Mouse (Mus musculus) layer of hippocampus, adult 18-20 months (tissue): ENCODE results near the gene Akain1. TPM values are rescaled to one million over a fixed set of nuclear protein-coding genes. Genes with fewer than 3 reads are reported as not detected.

Experiments used
- DNase-seq, 2 experiments: peaks; one replicate each; pipeline ENCODE4 v3.0.0; 2022; ENCODE audit warnings: low spot score in 2 of 2
- total RNA-seq, 2 experiments: library from RNA; stranded (reverse); gene quantifications; 2 replicates each; pipeline ENCODE4 v1.2.3; 2021

Akain1 gene
- total RNA-seq, 2 experiments from 2014 or later: 17.5 to 19.7 TPM

DNA sequence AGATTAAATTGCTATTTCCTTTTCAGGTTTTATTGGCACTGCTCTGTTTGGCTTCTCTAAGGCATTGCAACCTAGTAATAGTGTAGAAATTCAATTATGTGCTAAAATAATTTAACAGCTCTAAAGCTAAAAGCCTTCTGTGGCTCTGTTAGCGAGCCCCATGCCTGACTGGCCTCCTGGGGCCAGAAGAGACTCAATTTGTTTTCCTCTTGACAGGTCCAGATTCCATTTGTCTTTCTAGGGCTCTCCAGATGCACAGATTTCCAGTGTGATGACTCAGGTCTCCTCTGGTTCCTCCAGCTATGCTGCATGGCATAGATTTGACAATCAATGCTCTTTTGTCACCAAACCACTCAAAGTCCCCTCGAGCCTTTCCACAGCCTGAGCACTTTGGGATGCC lies 38.4 kb downstream of the Akain1 start:
- no peak for DNase-seq

DNA sequence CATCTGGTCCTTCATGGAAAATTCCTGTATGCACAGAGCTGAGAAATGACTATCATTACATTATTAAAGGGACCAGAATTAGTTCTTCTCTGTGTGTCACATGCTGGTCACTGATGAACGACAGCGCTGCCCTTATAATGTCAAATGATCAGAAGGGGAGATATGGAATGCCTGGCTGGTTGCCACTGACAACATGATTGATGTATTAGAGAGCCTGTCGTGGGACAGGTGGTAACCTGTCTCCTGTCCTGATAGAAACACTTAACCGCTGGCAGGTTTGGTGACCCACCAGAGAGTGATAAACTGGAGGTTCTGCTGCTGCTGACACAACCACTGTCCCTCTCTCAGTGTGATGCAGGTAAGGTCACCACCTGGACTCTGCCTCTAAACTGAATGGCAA lies 40.1 kb downstream of the Akain1 start:
- DNase-seq: no peak

DNA sequence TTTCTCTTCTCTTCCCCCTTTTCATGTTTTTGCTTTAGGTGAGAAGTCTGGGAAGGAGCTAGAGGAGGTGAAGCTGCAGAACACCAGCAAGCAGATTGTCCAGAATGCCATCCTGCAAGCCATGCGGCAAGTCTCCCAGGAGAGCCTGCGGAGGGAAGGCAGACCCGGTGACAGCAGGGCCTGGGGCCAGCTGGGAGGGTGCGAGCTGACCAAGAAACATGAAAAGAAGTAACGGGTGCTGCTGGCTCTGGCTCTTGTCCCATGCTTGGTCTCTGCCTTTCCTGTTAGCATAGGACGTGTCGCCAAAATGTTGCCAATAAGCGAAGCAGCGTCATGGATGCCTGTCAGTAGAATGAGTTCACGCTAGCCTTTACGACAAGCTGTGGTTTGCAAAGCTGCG lies 48.0 kb downstream of the Akain1 start:
- no peak for DNase-seq

DNA sequence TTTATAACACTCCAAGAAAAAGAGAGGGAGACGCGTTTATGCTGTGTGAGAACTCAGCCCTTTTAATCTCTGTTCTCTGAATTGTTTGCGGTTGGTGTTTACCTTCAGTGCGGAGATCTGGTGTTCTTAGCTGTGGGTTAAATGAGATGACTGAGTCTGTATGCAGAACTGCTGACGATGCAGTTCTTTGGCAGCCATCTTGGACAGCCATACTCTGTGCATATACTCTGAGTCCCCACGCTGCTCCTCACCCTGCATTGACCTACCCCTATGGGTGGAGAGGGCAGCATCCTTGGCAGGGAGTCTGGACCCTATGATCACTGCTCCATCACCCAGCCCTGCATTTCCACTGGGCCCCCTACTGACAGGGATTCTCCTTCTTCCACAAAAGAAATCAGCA lies 48.8 kb downstream of the Akain1 start:
- DNase-seq: no peak

DNA sequence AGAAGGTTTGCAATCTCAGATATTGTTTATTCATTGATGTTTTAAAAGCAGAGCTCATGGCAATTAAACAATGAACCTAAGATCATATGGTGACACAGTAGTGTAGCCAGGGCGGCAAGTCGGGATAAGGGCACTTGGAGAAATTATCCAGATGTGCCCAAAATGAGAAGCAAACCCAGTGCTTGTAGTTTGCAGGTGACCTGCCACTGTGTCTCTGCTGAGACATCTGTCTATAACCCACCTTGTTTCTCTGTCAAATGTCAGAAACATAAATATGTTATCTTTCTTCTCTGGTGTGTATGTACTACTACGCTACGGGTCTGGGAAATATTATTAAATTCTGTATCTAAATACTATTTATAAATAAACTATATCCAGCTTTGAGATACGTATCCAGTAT lies 49.7 kb downstream of the Akain1 start:
- no peak for DNase-seq

DNA sequence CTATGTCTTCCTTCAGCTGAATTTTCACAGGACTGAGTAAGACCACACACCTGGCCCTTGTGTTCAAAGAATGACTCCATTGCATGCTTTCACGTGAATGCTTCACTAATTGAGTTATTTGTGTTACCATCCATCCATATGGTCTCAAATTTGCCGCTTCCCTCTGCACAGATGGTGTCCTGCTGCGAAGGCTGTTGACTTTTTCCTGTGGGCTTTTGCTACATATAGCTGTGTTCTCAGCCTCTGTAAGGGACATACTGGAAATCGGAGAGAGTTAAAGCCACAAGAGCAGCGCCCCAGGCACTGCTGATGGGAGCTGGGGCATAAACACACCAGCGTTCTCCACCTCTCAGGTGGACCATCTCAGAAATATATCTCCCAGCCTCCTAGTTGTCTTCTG lies 53.2 kb downstream of the Akain1 start:
- DNase-seq: peak in 1 of 2 experiments; percentile 35

DNA sequence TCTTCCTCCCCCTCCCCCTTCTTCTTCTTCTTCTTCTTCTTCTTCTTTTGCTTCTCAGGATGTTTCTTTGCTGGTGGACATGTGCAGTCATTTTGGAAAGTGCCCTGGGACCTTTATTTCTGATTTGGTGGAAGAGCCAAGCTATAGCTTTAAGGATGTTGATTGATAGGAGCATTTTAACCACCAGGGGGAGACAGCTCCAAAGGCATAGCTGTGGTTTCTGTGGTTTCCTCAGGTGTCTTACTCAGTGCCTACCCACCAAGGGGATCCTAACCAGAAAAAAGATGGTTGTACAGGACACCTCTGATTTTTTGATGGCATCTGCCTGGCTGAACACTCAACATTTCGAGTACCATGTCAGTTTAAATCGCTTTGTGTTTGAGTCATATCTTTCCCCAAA lies 56.4 kb downstream of the Akain1 start:
- no peak for DNase-seq

DNA sequence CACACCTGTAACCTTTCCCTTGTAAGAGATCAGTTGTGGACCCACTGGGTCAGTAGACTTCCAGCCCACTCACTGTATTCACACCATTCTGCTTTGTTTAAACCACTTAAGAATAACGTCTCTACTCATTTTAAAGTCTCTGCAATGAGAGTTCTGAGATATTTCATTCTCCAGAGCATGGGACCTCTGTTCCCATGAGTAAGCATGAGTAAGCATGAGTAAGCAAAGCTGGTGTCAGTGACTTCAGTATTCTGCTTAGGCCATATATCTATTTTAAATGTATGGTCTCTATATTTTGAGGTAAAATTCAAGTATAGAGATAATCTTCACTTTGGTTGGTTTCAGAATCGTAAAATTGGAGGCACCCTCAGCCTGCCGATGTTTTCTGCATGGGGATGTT lies 57.0 kb downstream of the Akain1 start:
- no peak for DNase-seq

DNA sequence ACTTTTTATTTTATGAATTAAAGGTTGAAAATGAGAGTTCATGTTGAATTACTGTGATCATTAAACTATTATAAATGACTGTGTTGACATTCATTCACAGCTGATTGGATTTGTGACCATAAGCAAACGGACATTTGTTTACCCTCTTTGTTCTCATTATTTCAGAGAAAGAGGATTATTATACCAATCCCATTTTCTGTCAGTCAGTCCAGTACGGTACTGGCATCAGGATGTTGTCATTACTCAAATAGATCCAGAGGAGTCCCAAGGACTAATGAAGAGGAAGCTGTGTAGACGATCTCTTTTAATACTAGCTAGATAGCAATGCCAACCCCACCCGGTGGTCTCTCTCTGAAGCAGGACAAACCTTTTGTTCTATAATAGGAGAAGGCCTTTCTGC lies 58.2 kb downstream of the Akain1 start:
- no peak for DNase-seq

DNA sequence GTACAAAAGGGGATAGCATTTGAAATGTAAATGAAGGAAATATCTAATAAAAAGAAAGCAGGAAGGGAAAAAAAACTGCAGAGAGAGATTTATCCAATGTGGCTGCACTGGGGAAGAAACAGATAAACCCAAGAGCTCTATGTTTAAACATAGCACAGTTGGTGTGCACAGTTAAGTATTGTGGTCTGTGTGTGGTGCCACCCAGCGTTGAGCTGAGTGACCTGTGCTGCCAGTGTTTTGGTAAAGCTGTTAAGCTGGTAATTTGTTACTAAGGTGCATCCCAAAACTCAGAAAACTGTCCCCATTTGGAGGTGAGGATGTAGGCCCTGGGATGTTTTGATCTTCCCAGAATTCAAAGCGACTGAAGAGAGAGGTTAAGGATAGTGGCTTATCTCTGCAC lies 59.8 kb downstream of the Akain1 start:
- no peak for DNase-seq

DNA sequence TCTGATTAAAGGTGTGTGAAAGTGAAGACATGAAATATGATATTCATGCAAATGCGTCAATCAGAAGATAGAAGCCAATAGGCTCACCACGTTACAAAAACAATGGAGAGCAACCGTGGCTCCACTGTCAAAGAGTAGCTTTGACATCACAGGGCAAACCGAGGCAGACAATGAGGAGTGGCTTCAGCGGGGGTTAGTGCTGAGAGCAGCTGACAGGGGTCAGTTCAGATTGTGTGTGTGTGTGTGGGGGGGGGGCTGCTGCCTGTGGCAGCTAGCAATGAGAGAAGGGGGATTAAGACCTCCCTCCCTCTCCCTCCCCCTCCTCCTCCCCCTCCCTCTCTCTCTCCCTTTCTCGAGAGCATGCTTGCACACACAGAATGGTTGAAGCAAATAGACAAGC lies 60.3 kb downstream of the Akain1 start:
- no peak for DNase-seq

DNA sequence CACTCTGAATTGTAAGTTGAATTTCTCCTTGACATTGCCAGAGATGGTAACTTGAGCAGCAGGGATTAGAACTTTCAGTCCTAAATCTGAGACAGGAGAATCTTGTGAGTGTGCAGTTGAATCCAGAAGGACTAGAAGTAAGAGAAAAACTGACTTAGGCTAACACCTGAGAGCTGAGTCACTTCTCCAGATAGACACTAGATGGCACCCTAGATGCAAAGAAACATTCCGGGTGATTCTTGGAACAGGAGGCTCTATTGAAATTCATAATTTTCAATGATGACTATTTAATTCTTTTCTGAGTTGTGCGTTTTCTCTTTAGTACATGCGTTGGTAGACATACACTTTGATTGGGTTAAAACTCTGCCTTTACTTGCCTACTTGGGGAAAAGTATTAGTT lies 66.9 kb downstream of the Akain1 start:
- peak in 1 of 2 experiments; percentile 64 for DNase-seq

DNA sequence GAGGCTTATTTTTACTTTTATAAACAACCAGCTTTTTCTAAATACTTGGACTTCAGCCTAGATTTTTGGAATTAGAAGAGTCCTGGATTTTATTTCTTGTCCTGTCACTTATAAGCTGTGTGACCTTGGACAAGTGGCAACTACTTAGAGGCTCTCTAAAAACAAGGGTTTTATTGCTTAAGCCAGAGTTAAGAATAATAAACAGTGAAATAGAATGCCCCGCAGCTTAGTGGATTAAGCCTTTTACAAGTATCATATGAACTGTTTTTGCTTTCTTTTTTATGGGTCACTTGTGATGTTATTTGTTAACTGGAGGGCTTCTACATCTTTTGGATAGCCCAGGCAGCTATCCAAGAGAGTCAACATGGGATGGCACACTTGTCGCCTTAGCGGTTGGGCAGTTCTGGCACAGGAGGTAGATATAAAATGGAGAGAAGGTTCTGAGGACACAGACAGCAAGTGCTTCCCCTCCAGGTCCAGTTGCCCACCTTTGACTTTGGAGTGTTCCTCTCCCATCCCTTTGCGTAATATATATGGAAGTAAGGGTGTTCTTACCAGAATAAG lies 77.3 kb downstream of the Akain1 start:
- DNase-seq: no peak

DNA sequence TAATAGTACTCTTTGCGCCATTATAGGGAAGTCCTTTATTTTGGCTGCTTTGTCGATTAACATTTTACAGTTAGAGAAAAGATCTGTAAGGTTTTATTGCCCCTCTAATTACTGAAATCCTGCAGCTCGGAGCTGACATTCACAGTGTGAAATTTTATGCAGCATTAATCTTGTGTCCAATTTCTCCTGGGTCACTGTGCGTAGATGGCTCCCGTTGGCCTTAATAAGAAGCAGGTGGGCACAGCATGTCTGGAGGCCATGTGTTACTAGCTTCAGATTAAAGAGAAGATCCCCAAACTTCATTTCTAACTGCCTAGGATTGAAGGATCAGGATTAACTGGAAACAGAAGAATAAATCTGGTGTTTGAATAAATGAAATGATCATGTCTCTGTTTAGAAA lies 92.3 kb downstream of the Akain1 start:
- DNase-seq: no peak

Other genes starting within 250 kb of the Akain1 start
- 10 to 100 TPM; 21.3 TPM for gene Zbtb14, start 56.3 kb upstream of the Akain1 start, total RNA-seq